Mouse (Mus musculus): ENCODE results near the gene Axin2. TPM values are rescaled to one million over a fixed set of nuclear protein-coding genes. Genes with fewer than 3 reads are reported as not detected.
A peak's percentile ranks its signal among the peaks of the same experiment; 100 is the strongest.

Gene Axin2
- total RNA-seq, 2 experiments from 2014 or later = 9.5 to 9.8 TPM

- DNase-seq = no peak
Observed at GRCm38 (mm10) chr11:108929176-108929575, 9.0 kb downstream of the Axin2 start.

GRCm38 (mm10) chr11:108929700-108930099 lies 9.6 kb downstream of the Axin2 start:
- no peak for DNase-seq

- DNase-seq = no peak
Observed at GRCm38 (mm10) chr11:108930612-108931011, 10.5 kb downstream of the Axin2 start.

- peak; percentile 60 for DNase-seq
Observed at GRCm38 (mm10) chr11:108933835-108934234, 13.7 kb downstream of the Axin2 start.

- DNase-seq = no peak
Observed at GRCm38 (mm10) chr11:108935128-108935868, 15.1 kb downstream of the Axin2 start.

GRCm38 (mm10) chr11:108936016-108936792 lies 16.1 kb downstream of the Axin2 start:
- DNase-seq = peak; percentile 49

- no peak for DNase-seq
Observed at GRCm38 (mm10) chr11:108940655-108941412, 20.7 kb downstream of the Axin2 start.

GRCm38 (mm10) chr11:108941836-108942235 lies 21.7 kb downstream of the Axin2 start:
- no peak for DNase-seq

- no peak for DNase-seq
Observed at GRCm38 (mm10) chr11:108943741-108944140, 23.6 kb downstream of the Axin2 start.

GRCm38 (mm10) chr11:108945666-108946065 lies 25.5 kb downstream of the Axin2 start:
- no peak for DNase-seq

- no peak for DNase-seq
Observed at GRCm38 (mm10) chr11:108947425-108948184, 27.5 kb downstream of the Axin2 start.

- no peak for DNase-seq
Observed at GRCm38 (mm10) chr11:108948501-108948900, 28.4 kb downstream of the Axin2 start.

GRCm38 (mm10) chr11:108948931-108949330 lies 28.8 kb downstream of the Axin2 start:
- DNase-seq = no peak

GRCm38 (mm10) chr11:108952343-108952742 lies 32.2 kb downstream of the Axin2 start:
- DNase-seq = no peak

- DNase-seq = no peak
Observed at GRCm38 (mm10) chr11:108955943-108956342, 35.8 kb downstream of the Axin2 start.

- DNase-seq = no peak
Observed at GRCm38 (mm10) chr11:108958349-108958748, 38.2 kb downstream of the Axin2 start.

- no peak for DNase-seq
Observed at GRCm38 (mm10) chr11:108959196-108959595, 39.0 kb downstream of the Axin2 start.

GRCm38 (mm10) chr11:108961651-108962065 lies 41.5 kb downstream of the Axin2 start:
- no peak for DNase-seq

GRCm38 (mm10) chr11:108963476-108964232 lies 43.5 kb downstream of the Axin2 start:
- no peak for DNase-seq

- DNase-seq = no peak
Observed at GRCm38 (mm10) chr11:108965740-108966139, 45.6 kb downstream of the Axin2 start.

- no peak for DNase-seq
Observed at GRCm38 (mm10) chr11:108973459-108973858, 53.3 kb downstream of the Axin2 start.

Data from gastrocnemius, postnatal 25 days (tissue).